Mouse (Mus musculus): ENCODE measurements around the gene Plin3. TPM values are rescaled to one million over a fixed set of nuclear protein-coding genes. Genes with fewer than 3 reads are reported as not detected.

Gene Plin3
- polyA plus RNA-seq, 1 experiment from 2014 or later: 26.8 TPM

GRCm38 (mm10) chr17:56278340-56278739 is 14.3 kb downstream of the Plin3 start:
- DNase-seq: no peak
- Histone ChIP-seq H3K36me3 (replicated peaks; ENCODE audit: insufficient read depth, low read length) (peaks cover 41% of the 10 kb centered on the region), H3K27ac (ENCODE audit: low read depth) (peak overlapping the region; percentile 96), H3K4me1 (ENCODE audit: insufficient read depth) (peaks cover 31% of the 10 kb centered on the region), H3K9ac (replicated peaks) (no peak overlapping the region; the same call in 1 of the 2 replicates), H3K9me3 (ENCODE audit: low read length) (no peaks in the 10 kb centered on the region), H3K4me2 (ENCODE audit: low read depth, low read length) (no peak overlapping the region), H3K4me3 (ENCODE audit: low read depth, low read length) (no peak overlapping the region), H3K27me3 (ENCODE audit: insufficient read depth, low read length) (no peaks in the 10 kb centered on the region)
- TF ChIP-seq EP300 (IDR thresholded peaks at IDR 0.05; ENCODE audit: low read depth): no peak
- TF ChIP-seq CTCF (IDR thresholded peaks at IDR 0.05; ENCODE audit: low read depth): no peak
- no peak for ATAC-seq
- WGBS (ENCODE audit: insufficient replicate concordance): 88% methylated on average over 5 of the region's 5 CpGs

- H3K27me3 ChIP-seq (ENCODE audit: insufficient read depth, low read length): no peaks in the 10 kb centered on the region
- ATAC-seq: no peak
- peak overlapping the region; percentile 96 for H3K27ac ChIP-seq (ENCODE audit: low read depth)
- H3K36me3 ChIP-seq (replicated peaks; ENCODE audit: insufficient read depth, low read length): peaks cover 33% of the 10 kb centered on the region
- TF ChIP-seq CTCF (IDR thresholded peaks at IDR 0.05; ENCODE audit: low read depth) (no peak), EP300 (IDR thresholded peaks at IDR 0.05; ENCODE audit: low read depth) (no peak)
- H3K9me3 ChIP-seq (ENCODE audit: low read length): no peaks in the 10 kb centered on the region
- no peak for DNase-seq
- no peak overlapping the region for H3K4me3 ChIP-seq (ENCODE audit: low read depth, low read length)
- peaks cover 37% of the 10 kb centered on the region for H3K4me1 ChIP-seq (ENCODE audit: insufficient read depth)
- 30% methylated on average over 2 of the region's 2 CpGs for WGBS (ENCODE audit: insufficient replicate concordance)
- peak overlapping the region; percentile 81 for H3K9ac ChIP-seq (replicated peaks)
- H3K4me2 ChIP-seq (ENCODE audit: low read depth, low read length): peak overlapping the region; percentile 88
These were observed 15.1 kb downstream of the Plin3 start for GRCm38 (mm10) chr17:56277567-56277893.

GRCm38 (mm10) chr17:56276643-56277566 is 15.8 kb downstream of the Plin3 start, which contains the start of gene Ticam1:
Gene Ticam1 (minus strand): TSS chr17:56276786.
- peak within 1 kb of the TSS; percentile 81 for H3K9ac ChIP-seq (replicated peaks)
- H3K4me2 ChIP-seq (ENCODE audit: low read depth, low read length): peak within 1 kb of the TSS; percentile 88
- H3K4me3 ChIP-seq (ENCODE audit: low read depth, low read length): peak within 1 kb of the TSS; percentile 76
- H3K27ac ChIP-seq (ENCODE audit: low read depth): peak within 1 kb of the TSS; percentile 96
- peak; percentile 93 for DNase-seq
- TF ChIP-seq EP300 (IDR thresholded peaks at IDR 0.05; ENCODE audit: low read depth): peak; percentile 87
- TF ChIP-seq CTCF (IDR thresholded peaks at IDR 0.05; ENCODE audit: low read depth): peak; percentile 55
- ATAC-seq: peak; percentile 86
- peaks cover 43% of the 10 kb centered on the region for H3K4me1 ChIP-seq (ENCODE audit: insufficient read depth)
- 5% methylated on average over 15 of the region's 21 CpGs for WGBS (ENCODE audit: insufficient replicate concordance)
- H3K9me3 ChIP-seq (ENCODE audit: low read length): no peaks in the 10 kb centered on the region
- H3K36me3 ChIP-seq (replicated peaks; ENCODE audit: insufficient read depth, low read length): peaks cover 31% of the 10 kb centered on the region
- no peaks in the 10 kb centered on the region for H3K27me3 ChIP-seq (ENCODE audit: insufficient read depth, low read length)

GRCm38 (mm10) chr17:56275842-56276480 is 16.7 kb downstream of the Plin3 start:
- ATAC-seq: peak; percentile 41
- Histone ChIP-seq H3K36me3 (replicated peaks; ENCODE audit: insufficient read depth, low read length) (peaks cover 34% of the 10 kb centered on the region), H3K4me1 (ENCODE audit: insufficient read depth) (peaks cover 39% of the 10 kb centered on the region), H3K27me3 (ENCODE audit: insufficient read depth, low read length) (no peaks in the 10 kb centered on the region), H3K9me3 (ENCODE audit: low read length) (no peaks in the 10 kb centered on the region), H3K9ac (replicated peaks) (peak overlapping the region; percentile 81), H3K4me3 (ENCODE audit: low read depth, low read length) (peak overlapping the region; percentile 76), H3K4me2 (ENCODE audit: low read depth, low read length) (peak overlapping the region; percentile 88), H3K27ac (ENCODE audit: low read depth) (peak overlapping the region; percentile 96)
- peak; percentile 52 for DNase-seq
- TF ChIP-seq CTCF (IDR thresholded peaks at IDR 0.05; ENCODE audit: low read depth) (no peak), EP300 (IDR thresholded peaks at IDR 0.05; ENCODE audit: low read depth) (no peak)
- 9% methylated on average over 5 of the region's 5 CpGs for whole genome bisulfite sequencing (ENCODE audit: insufficient replicate concordance)

- Histone ChIP-seq H3K27ac (ENCODE audit: low read depth) (peak overlapping the region; percentile 16), H3K27me3 (ENCODE audit: insufficient read depth, low read length) (no peaks in the 10 kb centered on the region), H3K9ac (replicated peaks) (no peak overlapping the region), H3K4me1 (ENCODE audit: insufficient read depth) (peaks cover 41% of the 10 kb centered on the region), H3K4me2 (ENCODE audit: low read depth, low read length) (no peak overlapping the region), H3K4me3 (ENCODE audit: low read depth, low read length) (no peak overlapping the region), H3K9me3 (ENCODE audit: low read length) (no peaks in the 10 kb centered on the region), H3K36me3 (replicated peaks; ENCODE audit: insufficient read depth, low read length) (peaks cover 31% of the 10 kb centered on the region)
- ATAC-seq (no peak), DNase-seq (no peak)
- TF ChIP-seq CTCF (IDR thresholded peaks at IDR 0.05; ENCODE audit: low read depth): no peak
- no peak for TF ChIP-seq EP300 (IDR thresholded peaks at IDR 0.05; ENCODE audit: low read depth)
- 79% methylated on average over 5 of the region's 5 CpGs for WGBS (ENCODE audit: insufficient replicate concordance)
These were observed 18.7 kb downstream of the Plin3 start for GRCm38 (mm10) chr17:56273986-56274385.

GRCm38 (mm10) chr17:56273482-56273881 is 19.2 kb downstream of the Plin3 start:
- Histone ChIP-seq H3K4me2 (ENCODE audit: low read depth, low read length) (no peak overlapping the region), H3K4me3 (ENCODE audit: low read depth, low read length) (no peak overlapping the region), H3K27ac (ENCODE audit: low read depth) (peak overlapping the region; percentile 16), H3K27me3 (ENCODE audit: insufficient read depth, low read length) (no peaks in the 10 kb centered on the region), H3K9ac (replicated peaks) (peak overlapping the region; percentile 30), H3K9me3 (ENCODE audit: low read length) (no peaks in the 10 kb centered on the region), H3K4me1 (ENCODE audit: insufficient read depth) (peaks cover 35% of the 10 kb centered on the region), H3K36me3 (replicated peaks; ENCODE audit: insufficient read depth, low read length) (peaks cover 28% of the 10 kb centered on the region)
- DNase-seq (no peak), ATAC-seq (no peak)
- TF ChIP-seq CTCF (IDR thresholded peaks at IDR 0.05; ENCODE audit: low read depth) (no peak), EP300 (IDR thresholded peaks at IDR 0.05; ENCODE audit: low read depth) (no peak)
- 83% methylated on average over 7 of the region's 7 CpGs for WGBS (ENCODE audit: insufficient replicate concordance)

All from liver, postnatal 0 days (tissue).